Mouse (Mus musculus) heart, embryonic 15.5 days (tissue): ENCODE data around the gene Enox1. TPM values are rescaled to one million over a fixed set of nuclear protein-coding genes. Genes with fewer than 3 reads are reported as not detected.
"Not testable (repeated sequence)": the region's sequence is repeated elsewhere in the genome, so short reads cannot be mapped to it uniquely, and the experiment has no call there.

ENCODE experiments used
- ATAC-seq: fragments of 200-750 bp; cut with Nextera tagmentation; replicated peaks from 2 replicates; pipeline ENCODE4 v1.8.0; 2017; ENCODE audit warnings: low read depth, moderate TSS enrichment; ENCODE audit not compliant: insufficient number of reproducible peaks, insufficient read depth, low FRiP score
- H3K27ac ChIP-seq: fragments of 300-500 bp; sonication (generic); 2 replicates; pipeline ENCODE4 v1.5.1; 2015; ENCODE audit warnings: mild to moderate bottlenecking, inconsistent platforms
- H3K27me3 ChIP-seq: fragments of 300-500 bp; sonication (generic); 2 replicates; pipeline ENCODE4 v1.6.1; 2015; ENCODE audit warnings: inconsistent platforms
- H3K36me3 ChIP-seq: fragments of 300-500 bp; sonication (generic); 2 replicates; pipeline ENCODE4 v1.6.1; 2015; ENCODE audit warnings: mild to moderate bottlenecking, inconsistent platforms
- H3K4me1 ChIP-seq: fragments of 300-500 bp; sonication (generic); replicated peaks from 2 replicates; pipeline ENCODE4 v1.6.1; 2015; ENCODE audit warnings: inconsistent platforms
- H3K4me2 ChIP-seq: fragments of 300-500 bp; sonication (generic); 2 replicates; pipeline ENCODE4 v1.6.1; 2015; ENCODE audit warnings: inconsistent platforms, mild to moderate bottlenecking, moderate library complexity
- H3K4me3 ChIP-seq: fragments of 300-500 bp; sonication (generic); 2 replicates; pipeline ENCODE4 v1.5.1; 2015; ENCODE audit warnings: mild to moderate bottlenecking, inconsistent platforms
- H3K9ac ChIP-seq: fragments of 300-500 bp; sonication (generic); 2 replicates; pipeline ENCODE4 v1.6.1; 2015; ENCODE audit warnings: mild to moderate bottlenecking, inconsistent platforms
- H3K9me3 ChIP-seq: fragments of 300-500 bp; sonication (generic); replicated peaks from 2 replicates; pipeline ENCODE4 v1.6.1; 2016; ENCODE audit warnings: inconsistent platforms
- WGBS: fragments of 180-500 bp; shearing (Covaris S2); methylation state at CpG from one replicate; pipeline ENCODE4 v1.1.7; 2015; ENCODE audit warnings: mixed read lengths; 5-methylcytosine and 5-hydroxymethylcytosine counted together
- polyA plus RNA-seq: library from polyadenylated mRNA; unstranded; fragments of >200 nt; fragmentation: Nextera tagmentation; extraction: Ambion mirVana; gene quantifications from 2 replicates; pipeline ENCODE4 v1.2.1, GENCODE M21; 2015

Gene Enox1
- polyA plus RNA-seq, 1 experiment from 2014 or later = 1.7 TPM

GRCm38 (mm10) chr14:77524303-77524702 lies 367.7 kb downstream of the Enox1 start:
- no peak overlapping the region for H3K27ac ChIP-seq

GRCm38 (mm10) chr14:77526262-77526661 lies 369.7 kb downstream of the Enox1 start:
- 83% methylated on average over 1 of the region's 1 CpGs for WGBS

More at GRCm38 (mm10) chr14:77524303-77524702, 367.7 kb downstream of the Enox1 start:
- Histone ChIP-seq H3K9ac (no peak overlapping the region), H3K9me3 (no peaks in the 10 kb centered on the region), H3K4me1 (no peaks in the 10 kb centered on the region), H3K27me3 (no peaks in the 10 kb centered on the region), H3K4me2 (no peak overlapping the region), H3K4me3 (no peak overlapping the region), H3K36me3 (no peaks in the 10 kb centered on the region)
- no peak for ATAC-seq
- WGBS = 75% methylated on average over 4 of the region's 4 CpGs

GRCm38 (mm10) chr14:77529201-77529600 lies 372.6 kb downstream of the Enox1 start:
- no peaks in the 10 kb centered on the region for H3K4me1 ChIP-seq
- ATAC-seq = no peak
- 87% methylated on average over 9 of the region's 9 CpGs for WGBS

More at GRCm38 (mm10) chr14:77526262-77526661, 369.7 kb downstream of the Enox1 start:
- Histone ChIP-seq H3K9me3 (no peaks in the 10 kb centered on the region), H3K4me3 (no peak overlapping the region), H3K4me2 (no peak overlapping the region), H3K9ac (no peak overlapping the region), H3K27ac (no peak overlapping the region), H3K4me1 (no peaks in the 10 kb centered on the region), H3K27me3 (no peaks in the 10 kb centered on the region), H3K36me3 (no peaks in the 10 kb centered on the region)
- no peak for ATAC-seq

GRCm38 (mm10) chr14:77529621-77530020 lies 373.1 kb downstream of the Enox1 start:
- H3K9ac ChIP-seq = no peak overlapping the region
- H3K4me1 ChIP-seq = no peaks in the 10 kb centered on the region
- H3K4me3 ChIP-seq = no peak overlapping the region
- H3K9me3 ChIP-seq = no peaks in the 10 kb centered on the region
- no peak for ATAC-seq
- no peaks in the 10 kb centered on the region for H3K27me3 ChIP-seq
- H3K4me2 ChIP-seq = no peak overlapping the region
- H3K27ac ChIP-seq = no peak overlapping the region
- H3K36me3 ChIP-seq = no peaks in the 10 kb centered on the region
- WGBS = 85% methylated on average over 5 of the region's 5 CpGs

More at GRCm38 (mm10) chr14:77529201-77529600, 372.6 kb downstream of the Enox1 start:
- Histone ChIP-seq H3K27ac (no peak overlapping the region), H3K9ac (no peak overlapping the region), H3K4me2 (no peak overlapping the region), H3K27me3 (no peaks in the 10 kb centered on the region), H3K9me3 (no peaks in the 10 kb centered on the region), H3K4me3 (no peak overlapping the region), H3K36me3 (no peaks in the 10 kb centered on the region)

GRCm38 (mm10) chr14:77533638-77534037 lies 377.1 kb downstream of the Enox1 start:
- Histone ChIP-seq H3K9ac (no peak overlapping the region), H3K9me3 (no peaks in the 10 kb centered on the region), H3K27me3 (no peaks in the 10 kb centered on the region), H3K27ac (no peak overlapping the region), H3K4me1 (no peaks in the 10 kb centered on the region), H3K4me3 (no peak overlapping the region), H3K4me2 (no peak overlapping the region), H3K36me3 (no peaks in the 10 kb centered on the region)
- WGBS = 72% methylated on average over 5 of the region's 5 CpGs
- no peak for ATAC-seq

GRCm38 (mm10) chr14:77534120-77534519 lies 377.6 kb downstream of the Enox1 start:
- Histone ChIP-seq H3K9me3 (no peaks in the 10 kb centered on the region), H3K9ac (no peak overlapping the region), H3K36me3 (no peaks in the 10 kb centered on the region), H3K4me2 (no peak overlapping the region), H3K27me3 (no peaks in the 10 kb centered on the region), H3K4me3 (no peak overlapping the region), H3K27ac (no peak overlapping the region), H3K4me1 (no peaks in the 10 kb centered on the region)
- 85% methylated on average over 7 of the region's 7 CpGs for WGBS
- ATAC-seq = no peak

GRCm38 (mm10) chr14:77536592-77536991 lies 380.0 kb downstream of the Enox1 start:
- Histone ChIP-seq H3K9ac (no peak overlapping the region), H3K4me1 (no peaks in the 10 kb centered on the region)
- 70% methylated on average over 2 of the region's 2 CpGs for WGBS

GRCm38 (mm10) chr14:77539563-77539962 lies 383.0 kb downstream of the Enox1 start:
- H3K4me3 ChIP-seq, H3K9me3 ChIP-seq, H3K4me2 ChIP-seq, H3K36me3 ChIP-seq, H3K27me3 ChIP-seq, H3K27ac ChIP-seq, ATAC-seq, H3K9ac ChIP-seq: not testable (repeated sequence)
- H3K4me1 ChIP-seq = peaks cover 10% of the 10 kb centered on the region
- 50% methylated on average over 21 of the region's 21 CpGs for WGBS

More at GRCm38 (mm10) chr14:77536592-77536991, 380.0 kb downstream of the Enox1 start:
- Histone ChIP-seq H3K36me3 (no peaks in the 10 kb centered on the region), H3K27ac (no peak overlapping the region), H3K9me3 (no peaks in the 10 kb centered on the region), H3K4me2 (no peak overlapping the region), H3K4me3 (no peak overlapping the region), H3K27me3 (no peaks in the 10 kb centered on the region)
- no peak for ATAC-seq

GRCm38 (mm10) chr14:77541925-77542324 lies 385.4 kb downstream of the Enox1 start:
- WGBS = 87% methylated on average over 7 of the region's 7 CpGs
- Histone ChIP-seq H3K9me3 (no peaks in the 10 kb centered on the region), H3K4me1 (peaks cover 10% of the 10 kb centered on the region)

GRCm38 (mm10) chr14:77546531-77547274 lies 390.1 kb downstream of the Enox1 start:
- Histone ChIP-seq H3K4me1 (peaks cover 10% of the 10 kb centered on the region), H3K4me2 (no peak overlapping the region), H3K27me3 (no peaks in the 10 kb centered on the region), H3K9me3 (no peaks in the 10 kb centered on the region), H3K9ac (no peak overlapping the region), H3K27ac (no peak overlapping the region), H3K36me3 (no peaks in the 10 kb centered on the region), H3K4me3 (no peak overlapping the region)
- WGBS = 82% methylated on average over 8 of the region's 8 CpGs
- no peak for ATAC-seq

More at GRCm38 (mm10) chr14:77541925-77542324, 385.4 kb downstream of the Enox1 start:
- Histone ChIP-seq H3K4me2 (no peak overlapping the region), H3K36me3 (no peaks in the 10 kb centered on the region), H3K4me3 (no peak overlapping the region), H3K9ac (no peak overlapping the region), H3K27me3 (no peaks in the 10 kb centered on the region), H3K27ac (no peak overlapping the region)
- no peak for ATAC-seq

- Histone ChIP-seq H3K27me3 (no peaks in the 10 kb centered on the region), H3K36me3 (no peaks in the 10 kb centered on the region), H3K4me3 (no peak overlapping the region), H3K4me1 (peaks cover 10% of the 10 kb centered on the region), H3K4me2 (no peak overlapping the region), H3K9me3 (no peaks in the 10 kb centered on the region), H3K27ac (no peak overlapping the region), H3K9ac (no peak overlapping the region)
- ATAC-seq = no peak
- WGBS = 77% methylated on average over 5 of the region's 5 CpGs
Observed at GRCm38 (mm10) chr14:77547351-77547750, 390.8 kb downstream of the Enox1 start.

GRCm38 (mm10) chr14:77548963-77549362 lies 392.4 kb downstream of the Enox1 start:
- no peak overlapping the region for H3K4me2 ChIP-seq
- no peak overlapping the region for H3K27ac ChIP-seq
- no peak overlapping the region for H3K9ac ChIP-seq
- no peak overlapping the region for H3K4me3 ChIP-seq
- H3K27me3 ChIP-seq = no peaks in the 10 kb centered on the region
- ATAC-seq = no peak
- no peaks in the 10 kb centered on the region for H3K36me3 ChIP-seq
- 84% methylated on average over 5 of the region's 5 CpGs for WGBS
- no peaks in the 10 kb centered on the region for H3K4me1 ChIP-seq
- H3K9me3 ChIP-seq = no peaks in the 10 kb centered on the region
